Mouse (Mus musculus) gonadal fat pad, adult 2 months (tissue): Measurements from ENCODE around the gene Smarca4. TPM values are rescaled to one million over a fixed set of nuclear protein-coding genes. Genes with fewer than 3 reads are reported as not detected.
"Not testable (repeated sequence)": the region's sequence is repeated elsewhere in the genome, so short reads cannot be mapped to it uniquely, and the experiment has no call there.

ENCODE experiments used
- DNase-seq: peaks from one replicate; pipeline ENCODE4 v3.0.0-alpha.2; 2012; ENCODE audit warnings: low read depth
- polyA plus RNA-seq: library from polyadenylated mRNA; depleted of rRNA; stranded (reverse); fragments of >200 nt; gene quantifications from 2 replicates; pipeline ENCODE4 v1.2.3, GENCODE M21; 2012

The Smarca4 gene
- polyA plus RNA-seq, 1 experiment: 38.3 TPM

DNA sequence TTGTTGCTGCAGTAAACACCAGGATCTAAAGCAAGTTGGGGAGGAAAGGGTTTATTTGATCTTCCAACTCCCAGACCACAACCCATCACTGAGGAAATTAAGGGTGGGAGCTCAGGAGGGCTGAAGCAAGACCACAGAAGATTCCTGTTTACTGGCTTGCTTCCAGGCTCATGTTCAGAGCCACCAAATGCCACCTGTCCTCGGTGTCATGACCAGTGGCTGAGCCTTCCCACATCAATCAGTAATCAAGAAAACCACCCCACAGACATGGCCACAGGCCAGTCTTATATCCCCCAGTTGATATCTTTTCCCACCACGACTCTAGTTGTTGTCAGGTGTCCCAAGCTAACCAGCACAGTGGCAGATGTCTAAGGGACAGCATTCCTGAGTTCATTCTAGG, 37.3 kb downstream of the Smarca4 start:
- DNase-seq: no peak

GRCm38 (mm10) chr9:21662034-21662433, 46.1 kb downstream of the Smarca4 start:
- DNase-seq: no peak

DNA sequence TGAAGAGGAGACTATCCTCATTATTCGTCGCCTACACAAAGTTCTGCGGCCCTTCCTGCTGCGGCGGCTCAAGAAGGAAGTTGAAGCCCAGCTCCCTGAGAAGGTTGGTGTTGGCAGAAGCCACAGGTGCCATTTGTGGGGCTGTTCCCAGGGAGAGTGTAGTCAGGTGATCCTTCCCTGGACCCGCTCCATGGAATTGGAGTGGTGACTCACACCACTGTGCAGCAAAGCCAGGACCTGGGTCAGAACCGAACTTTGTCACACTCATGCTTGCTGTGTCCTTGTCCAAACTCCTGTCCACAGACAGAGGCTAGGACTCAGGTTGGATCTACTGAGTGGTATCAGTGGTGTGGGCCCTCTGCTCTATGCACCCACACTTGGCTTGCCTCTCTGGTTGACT, 53.0 kb downstream of the Smarca4 start:
- no peak for DNase-seq

GRCm38 (mm10) chr9:21670354-21670753, 54.4 kb downstream of the Smarca4 start:
- DNase-seq: peak; percentile 89

DNA sequence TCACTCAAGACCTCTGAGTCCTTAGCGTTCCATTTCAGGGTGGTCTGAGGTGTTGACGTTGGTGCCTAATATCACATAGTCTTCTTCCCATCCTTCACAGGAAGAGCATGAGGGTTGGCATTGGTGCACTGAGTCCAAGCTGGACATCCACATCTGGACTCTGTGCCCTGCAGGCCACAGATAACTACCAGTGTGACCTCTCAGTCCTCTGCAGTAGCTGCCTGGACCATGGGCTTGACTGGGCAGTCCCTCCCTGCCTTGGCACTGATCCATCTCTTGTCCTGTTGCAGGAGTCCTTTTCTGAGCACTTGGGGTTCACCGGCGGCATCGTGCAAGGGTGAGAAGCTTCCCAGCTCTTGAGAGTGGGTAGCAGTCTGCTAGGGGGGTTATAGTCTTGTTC, 55.8 kb downstream of the Smarca4 start:
- DNase-seq: no peak

- no peak for DNase-seq
Observed at GRCm38 (mm10) chr9:21677706-21678105, 61.7 kb downstream of the Smarca4 start.

GRCm38 (mm10) chr9:21680448-21680847, 64.5 kb downstream of the Smarca4 start:
- no peak for DNase-seq

GRCm38 (mm10) chr9:21682827-21683226, 66.9 kb downstream of the Smarca4 start:
- DNase-seq: no peak

GRCm38 (mm10) chr9:21683897-21684296, 67.9 kb downstream of the Smarca4 start:
- no peak for DNase-seq

- no peak for DNase-seq
Observed at GRCm38 (mm10) chr9:21688554-21688953, 72.6 kb downstream of the Smarca4 start.

DNA sequence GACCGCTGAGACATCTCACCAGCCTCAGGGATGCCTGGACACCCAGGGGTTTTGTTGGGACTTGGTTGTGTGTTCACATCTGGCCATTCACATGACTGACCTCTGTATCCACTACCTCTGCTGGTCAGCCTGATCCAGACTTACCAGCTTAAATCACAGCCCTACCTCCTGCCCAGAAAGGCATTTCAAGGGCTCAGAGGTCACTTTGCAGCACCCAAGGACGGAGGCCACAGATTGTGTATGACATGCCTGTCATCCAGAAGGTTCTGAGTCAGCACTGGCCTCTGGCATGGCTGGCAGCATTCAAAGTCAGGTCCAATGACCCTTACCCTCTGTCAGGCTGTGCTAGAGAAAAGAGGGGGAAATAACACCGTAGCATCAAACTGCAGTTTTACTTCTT, 74.1 kb downstream of the Smarca4 start:
- DNase-seq: no peak

DNA sequence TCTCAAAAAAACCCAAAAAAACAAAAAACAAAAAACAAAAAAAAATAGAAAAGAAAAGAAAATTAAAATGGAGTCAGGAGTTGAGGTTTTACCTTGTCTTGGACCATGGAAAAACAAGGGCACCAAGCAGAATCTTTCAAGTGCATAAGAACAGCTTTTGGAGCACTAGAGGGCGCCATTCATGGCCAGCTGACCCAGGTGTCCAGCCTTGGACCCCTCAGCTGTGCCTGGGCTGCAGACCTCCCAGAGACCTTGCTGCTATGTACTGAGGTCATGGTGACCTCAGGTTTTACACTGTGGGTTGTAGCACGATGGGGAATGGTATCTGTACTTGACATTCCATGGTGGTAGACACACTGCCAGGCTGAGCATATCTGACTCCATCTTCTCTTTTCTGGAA, 75.9 kb downstream of the Smarca4 start:
- DNase-seq: no peak

DNA sequence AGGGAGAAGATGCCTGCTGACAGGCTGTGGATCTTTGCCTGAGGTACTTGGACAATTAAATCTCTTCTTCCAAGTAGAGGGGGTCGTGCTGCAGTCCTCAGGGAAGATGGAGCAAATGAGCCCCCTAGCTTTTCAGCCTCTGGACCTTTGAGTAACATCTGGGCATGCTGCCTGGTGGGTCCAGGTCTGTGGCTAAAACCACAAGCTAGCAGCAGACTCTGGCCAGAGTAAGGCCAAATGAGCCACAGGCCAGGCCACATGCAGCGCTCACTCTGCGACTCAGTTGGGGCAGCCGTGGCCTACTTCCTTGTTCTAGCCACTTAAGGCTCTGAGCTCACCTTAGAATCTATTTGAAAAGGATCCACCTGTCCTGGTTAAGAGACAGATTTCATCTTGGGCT, 76.5 kb downstream of the Smarca4 start:
- no peak for DNase-seq

- DNase-seq: no peak
Observed at GRCm38 (mm10) chr9:21694071-21694470, 78.1 kb downstream of the Smarca4 start.

- no peak for DNase-seq
Observed at GRCm38 (mm10) chr9:21695229-21695792, 79.3 kb downstream of the Smarca4 start.

DNA sequence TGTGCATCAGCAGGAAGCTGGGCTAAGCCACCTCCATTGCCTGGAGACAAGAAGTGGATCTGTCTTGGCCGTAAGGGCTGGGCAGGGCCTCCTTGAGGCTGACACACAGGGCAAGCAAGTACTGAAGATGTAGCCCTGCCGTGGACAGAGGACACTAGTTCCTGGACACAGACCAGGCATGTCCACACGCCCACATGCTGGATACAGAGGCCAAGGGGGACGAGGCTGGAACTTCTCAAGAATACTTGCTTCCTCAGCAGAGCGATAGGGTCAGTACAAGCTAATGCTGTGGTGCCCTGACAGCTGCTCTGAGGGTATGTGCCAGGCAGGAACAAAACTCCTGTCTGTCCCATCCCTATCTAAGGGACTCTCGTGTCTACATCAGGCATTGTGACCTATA, 81.2 kb downstream of the Smarca4 start:
- DNase-seq: no peak

DNA sequence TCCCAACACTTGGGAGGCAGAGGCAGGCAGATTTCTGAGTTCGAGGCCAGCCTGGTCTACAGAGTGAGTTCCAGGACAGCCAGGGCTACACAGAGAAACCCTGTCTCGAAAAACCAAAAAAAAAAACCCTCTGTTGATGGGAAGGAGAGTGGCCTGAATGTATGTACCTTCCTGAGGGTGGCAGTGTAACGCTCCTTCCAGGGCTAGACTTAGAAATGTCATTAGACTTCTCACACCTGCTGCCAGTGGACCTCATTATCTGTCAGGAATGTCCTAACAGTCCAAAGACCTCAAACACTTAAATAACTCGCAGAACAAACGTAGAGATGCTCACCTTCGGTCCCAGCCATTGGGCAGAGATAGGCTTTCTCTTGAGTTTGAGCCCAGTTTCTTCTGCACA, 83.3 kb downstream of the Smarca4 start:
- not testable (repeated sequence) for DNase-seq

GRCm38 (mm10) chr9:21701091-21701490, 85.1 kb downstream of the Smarca4 start:
- no peak for DNase-seq

DNA sequence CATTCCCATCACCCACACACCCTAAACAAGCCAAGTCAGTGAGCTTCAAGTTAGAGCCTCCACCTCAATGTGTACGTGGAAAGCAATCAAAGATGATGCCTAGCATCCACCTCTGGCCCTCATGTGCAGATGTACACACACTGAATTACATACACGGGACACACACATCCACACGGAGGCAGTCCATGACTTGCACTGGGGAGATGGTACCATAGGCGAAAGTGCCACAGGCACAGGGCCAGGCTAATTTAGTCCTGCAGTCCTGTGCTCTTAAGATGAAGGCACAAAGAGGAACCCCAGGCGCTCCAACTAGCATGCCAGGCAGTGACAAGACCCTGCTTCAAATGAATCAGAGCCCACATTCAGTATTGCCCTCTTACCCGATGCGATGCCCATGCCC, 87.5 kb downstream of the Smarca4 start:
- no peak for DNase-seq

DNA sequence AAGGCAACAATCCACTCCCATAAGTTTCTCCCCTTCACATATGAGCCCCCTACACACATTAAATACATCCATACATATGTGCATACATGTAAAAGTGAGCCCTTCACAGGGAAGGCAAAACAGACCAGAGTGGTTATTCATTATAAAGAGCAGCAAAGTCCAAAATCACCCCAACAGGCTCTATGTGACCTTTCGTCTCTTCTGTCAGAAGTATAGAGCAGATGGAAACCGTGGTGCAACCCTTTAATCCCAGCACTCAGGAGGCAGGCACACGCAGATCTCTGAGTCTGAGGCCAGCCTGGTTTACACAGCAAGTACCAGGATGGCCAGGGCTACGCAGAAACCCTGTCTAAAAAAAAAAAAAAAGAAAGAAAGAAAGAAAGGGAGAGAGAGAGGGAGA, 90.1 kb downstream of the Smarca4 start:
- no peak for DNase-seq

DNA sequence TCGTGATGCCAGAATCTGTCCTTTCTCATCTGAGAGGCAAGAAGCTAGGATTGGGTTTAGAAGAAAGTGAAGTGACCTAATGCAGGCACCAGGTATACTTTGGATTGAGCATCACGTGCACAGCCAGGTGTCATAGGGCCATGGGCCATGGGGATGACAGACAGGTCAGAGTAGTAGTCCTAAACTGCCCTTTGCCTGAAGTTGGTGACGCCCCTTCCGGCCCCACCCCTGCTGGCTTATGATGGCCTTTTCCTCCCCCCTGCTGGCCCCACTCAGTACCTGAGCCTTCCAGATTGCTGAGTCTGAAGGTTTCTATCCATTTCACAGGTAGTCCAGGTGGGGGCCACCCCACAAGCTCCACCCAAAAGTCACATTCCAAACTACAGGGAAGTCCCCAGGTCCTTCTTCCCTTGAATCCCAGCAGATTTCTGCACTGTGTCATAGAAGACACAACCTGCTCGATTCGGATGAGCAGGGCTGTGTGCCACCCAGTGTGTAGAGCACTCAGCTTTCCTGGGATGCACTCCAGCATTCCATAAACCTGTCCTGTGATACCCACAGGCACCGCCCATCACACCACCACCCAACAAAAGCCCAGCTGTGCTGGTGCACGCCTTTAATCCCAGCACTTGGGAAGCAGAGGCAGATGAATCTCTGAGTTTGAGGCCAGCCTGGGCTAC, 90.8 kb downstream of the Smarca4 start:
- no peak for DNase-seq

DNA sequence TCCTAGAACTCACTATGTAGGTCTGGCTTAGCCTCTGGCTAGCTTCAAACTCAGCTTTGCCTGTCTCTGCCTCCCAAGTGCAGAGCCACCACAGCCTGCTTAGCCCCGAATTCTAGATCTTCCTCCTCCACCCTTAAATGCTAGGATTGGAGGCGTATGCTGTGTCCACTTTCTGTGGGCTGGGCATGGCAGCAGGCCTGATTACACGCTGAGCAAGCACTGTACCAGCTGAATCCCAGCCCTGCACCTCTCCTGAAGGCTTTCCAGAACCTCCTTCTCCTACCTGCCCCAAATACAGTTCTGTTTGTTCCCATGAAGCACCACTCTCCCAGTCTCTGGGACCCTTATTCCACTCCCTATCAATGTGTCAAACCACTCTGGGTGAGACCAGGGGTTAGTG, 93.4 kb downstream of the Smarca4 start:
- no peak for DNase-seq

GRCm38 (mm10) chr9:21715298-21715697, 99.3 kb downstream of the Smarca4 start:
- no peak for DNase-seq

GRCm38 (mm10) chr9:21717015-21717414, 101.0 kb downstream of the Smarca4 start:
- DNase-seq: no peak
